Mouse (Mus musculus): ENCODE measurements around the gene Wdr82. TPM values are rescaled to one million over a fixed set of nuclear protein-coding genes. Genes with fewer than 3 reads are reported as not detected.
A peak's percentile ranks its signal among the peaks of the same experiment; 100 is the strongest.
"Not testable (repeated sequence)": the region's sequence is repeated elsewhere in the genome, so short reads cannot be mapped to it uniquely, and the experiment has no call there.

Gene Wdr82
- total RNA-seq, 2 experiments from 2014 or later: 26.0 to 31.7 TPM

GRCm38 (mm10) chr9:106159784-106160301, 10.9 kb upstream of the Wdr82 start:
- ATAC-seq (replicated peaks; ENCODE audit: low FRiP score, poor library complexity, severe bottlenecking): peak; percentile 90

- ATAC-seq (replicated peaks; ENCODE audit: low FRiP score, poor library complexity, severe bottlenecking): no peak
Measured at GRCm38 (mm10) chr9:106160426-106160825, 10.3 kb upstream of the Wdr82 start.

- no peak for ATAC-seq (replicated peaks; ENCODE audit: low FRiP score, poor library complexity, severe bottlenecking)
Measured at GRCm38 (mm10) chr9:106166709-106167108, 4.0 kb upstream of the Wdr82 start.

- ATAC-seq (replicated peaks; ENCODE audit: low FRiP score, poor library complexity, severe bottlenecking): no peak
Measured at GRCm38 (mm10) chr9:106167241-106167640, 3.5 kb upstream of the Wdr82 start.

- ATAC-seq (replicated peaks; ENCODE audit: low FRiP score, poor library complexity, severe bottlenecking): no peak
Measured at GRCm38 (mm10) chr9:106167703-106168102, 3.0 kb upstream of the Wdr82 start.

GRCm38 (mm10) chr9:106169006-106169405, 1.7 kb upstream of the Wdr82 start:
- not testable (repeated sequence) for ATAC-seq (replicated peaks; ENCODE audit: low FRiP score, poor library complexity, severe bottlenecking)

GRCm38 (mm10) chr9:106169917-106170316, 811 bp upstream of the Wdr82 start:
- ATAC-seq (replicated peaks; ENCODE audit: low FRiP score, poor library complexity, severe bottlenecking): no peak

- ATAC-seq (replicated peaks; ENCODE audit: low FRiP score, poor library complexity, severe bottlenecking): peak; percentile 52
Measured at GRCm38 (mm10) chr9:106171346-106172158, 824 bp downstream of the Wdr82 start.

- ATAC-seq (replicated peaks; ENCODE audit: low FRiP score, poor library complexity, severe bottlenecking): no peak
Measured at GRCm38 (mm10) chr9:106172527-106172926, 1.8 kb downstream of the Wdr82 start.

- no peak for ATAC-seq (replicated peaks; ENCODE audit: low FRiP score, poor library complexity, severe bottlenecking)
Measured at GRCm38 (mm10) chr9:106173363-106173762, 2.6 kb downstream of the Wdr82 start.

GRCm38 (mm10) chr9:106175552-106176200, 4.9 kb downstream of the Wdr82 start:
- ATAC-seq (replicated peaks; ENCODE audit: low FRiP score, poor library complexity, severe bottlenecking): no peak

GRCm38 (mm10) chr9:106176769-106177168, 6.0 kb downstream of the Wdr82 start:
- no peak for ATAC-seq (replicated peaks; ENCODE audit: low FRiP score, poor library complexity, severe bottlenecking)

- no peak for ATAC-seq (replicated peaks; ENCODE audit: low FRiP score, poor library complexity, severe bottlenecking)
Measured at GRCm38 (mm10) chr9:106177799-106178198, 7.1 kb downstream of the Wdr82 start.

GRCm38 (mm10) chr9:106179454-106179853, 8.7 kb downstream of the Wdr82 start:
- ATAC-seq (replicated peaks; ENCODE audit: low FRiP score, poor library complexity, severe bottlenecking): no peak

GRCm38 (mm10) chr9:106179964-106180363, 9.2 kb downstream of the Wdr82 start:
- ATAC-seq (replicated peaks; ENCODE audit: low FRiP score, poor library complexity, severe bottlenecking): no peak

GRCm38 (mm10) chr9:106182146-106182545, 11.4 kb downstream of the Wdr82 start:
- ATAC-seq (replicated peaks; ENCODE audit: low FRiP score, poor library complexity, severe bottlenecking): no peak

GRCm38 (mm10) chr9:106183996-106184395, 13.3 kb downstream of the Wdr82 start:
- ATAC-seq (replicated peaks; ENCODE audit: low FRiP score, poor library complexity, severe bottlenecking): no peak

GRCm38 (mm10) chr9:106191355-106191754, 20.6 kb downstream of the Wdr82 start:
- no peak for ATAC-seq (replicated peaks; ENCODE audit: low FRiP score, poor library complexity, severe bottlenecking)

GRCm38 (mm10) chr9:106192024-106192423, 21.3 kb downstream of the Wdr82 start:
- no peak for ATAC-seq (replicated peaks; ENCODE audit: low FRiP score, poor library complexity, severe bottlenecking)

- ATAC-seq (replicated peaks; ENCODE audit: low FRiP score, poor library complexity, severe bottlenecking): no peak
Measured at GRCm38 (mm10) chr9:106192998-106193397, 22.3 kb downstream of the Wdr82 start.

Measured in erythroid progenitor cell, adult 5-6 weeks (primary cell).